Mouse (Mus musculus) liver, embryonic 11.5 days (tissue): ENCODE measurements around the gene Serf1. TPM values are rescaled to one million over a fixed set of nuclear protein-coding genes. Genes with fewer than 3 reads are reported as not detected.

ENCODE experiments used
- ATAC-seq: fragments of 200-750 bp; cut with Nextera tagmentation; replicated peaks from 2 replicates; pipeline ENCODE4 v1.8.0; 2017; ENCODE audit warnings: moderate number of reproducible peaks, mild to moderate bottlenecking, moderate TSS enrichment, moderate library complexity; ENCODE audit not compliant: low FRiP score
- DNase-seq: peaks from one replicate; pipeline ENCODE4 v3.0.0-alpha.2; 2017; ENCODE audit warnings: low spot score
- H3K27ac ChIP-seq: fragments of 300-500 bp; sonication (generic); 2 replicates; pipeline ENCODE4 v1.5.1; 2014; ENCODE audit warnings: mild to moderate bottlenecking, low read depth, low read length, control low read depth
- H3K27me3 ChIP-seq: fragments of 300-500 bp; sonication (generic); replicated peaks from 2 replicates; pipeline ENCODE4 v1.6.1; 2014; ENCODE audit warnings: low read length, mixed read lengths; ENCODE audit not compliant: control insufficient read depth, insufficient read depth
- H3K36me3 ChIP-seq: fragments of 300-500 bp; sonication (generic); 2 replicates; pipeline ENCODE4 v1.6.1; 2014; ENCODE audit warnings: mild to moderate bottlenecking, low read length, moderate library complexity, mixed read lengths; ENCODE audit not compliant: control insufficient read depth, insufficient read depth
- H3K4me1 ChIP-seq: fragments of 300-500 bp; sonication (generic); replicated peaks from 2 replicates; pipeline ENCODE4 v1.6.1; 2014; ENCODE audit warnings: low read length, mixed read lengths; ENCODE audit not compliant: control insufficient read depth, insufficient read depth
- H3K4me2 ChIP-seq: fragments of 300-500 bp; sonication (generic); 2 replicates; pipeline ENCODE4 v1.6.1; 2014; ENCODE audit warnings: mild to moderate bottlenecking, control low read depth, moderate library complexity
- H3K4me3 ChIP-seq: fragments of 300-500 bp; sonication (generic); 2 replicates; pipeline ENCODE4 v1.5.1; 2014; ENCODE audit warnings: low read depth, low read length, control low read depth
- H3K9ac ChIP-seq: fragments of 300-500 bp; sonication (generic); 2 replicates; pipeline ENCODE4 v1.6.1; 2014; ENCODE audit warnings: low read depth, low read length, control low read depth
- H3K9me3 ChIP-seq: fragments of 300-500 bp; sonication (generic); 2 replicates; pipeline ENCODE4 v1.6.1; 2016; ENCODE audit warnings: low read length, inconsistent platforms, mixed read lengths; ENCODE audit not compliant: control insufficient read depth
- WGBS: fragments of 180-500 bp; shearing (Covaris S2); extraction: QIAGEN DNeasy Blood & Tissue Kit; methylation state at CpG from one replicate; pipeline ENCODE4 v1.1.7; 2014; 5-methylcytosine and 5-hydroxymethylcytosine counted together
- polyA plus RNA-seq: library from polyadenylated mRNA; unstranded; fragments of >200 nt; fragmentation: Nextera tagmentation; extraction: Ambion mirVana; gene quantifications from 2 replicates; pipeline ENCODE4 v1.2.1, GENCODE M21; 2014

Serf1 gene
- polyA plus RNA-seq = 63.8 and 66.1 TPM in 2 replicates

DNA sequence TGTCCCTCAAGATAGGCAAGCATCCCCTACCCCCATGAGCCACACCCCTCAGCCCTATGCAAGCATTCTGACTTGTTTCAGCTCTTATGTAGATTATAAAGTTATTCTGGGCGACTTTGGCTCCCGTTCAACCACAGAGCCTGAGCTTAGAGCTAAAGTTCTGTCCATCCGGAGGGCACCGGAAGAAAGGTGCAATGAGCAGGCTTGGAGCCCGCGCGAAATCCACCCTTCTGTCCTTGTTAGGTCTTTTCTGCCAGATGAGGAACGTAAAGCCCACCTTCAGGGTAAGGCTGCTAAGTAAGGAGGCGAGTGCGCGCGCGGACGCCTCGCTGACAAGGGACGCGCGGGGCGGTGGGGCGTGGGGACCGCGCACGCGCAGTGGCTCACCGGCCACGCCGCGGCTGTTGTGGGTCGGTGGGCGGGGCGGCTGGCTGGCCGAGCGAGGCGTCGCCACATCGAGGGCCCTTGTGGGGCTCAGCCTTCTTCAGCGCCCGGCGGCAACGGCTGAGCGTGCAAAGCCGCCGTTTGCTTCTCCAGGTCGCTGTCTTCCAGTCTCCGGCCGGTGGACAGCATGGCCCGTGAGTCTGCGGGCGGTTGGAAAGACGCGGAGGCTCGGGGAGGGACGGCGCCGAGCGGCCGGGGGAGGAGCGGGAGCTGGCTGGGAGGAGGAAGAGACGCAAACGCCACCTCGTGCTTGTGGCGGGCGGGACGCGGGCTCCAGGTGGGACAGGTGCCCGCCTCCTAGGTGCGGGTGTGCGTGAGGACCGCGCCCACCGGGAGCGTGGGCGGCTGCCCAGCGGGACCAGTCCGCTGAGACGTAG, at the start of gene Serf1:
Gene Serf1 (plus strand): TSS at position 361 of the 821 bp plus-strand sequence.
- Histone ChIP-seq H3K4me3 (peak within 1 kb of the TSS; percentile 51), H3K9me3 (no peaks in the 10 kb centered on the region), H3K4me2 (peak within 1 kb of the TSS; percentile 97), H3K27me3 (no peaks in the 10 kb centered on the region), H3K4me1 (peaks cover 6% of the 10 kb centered on the region; the same call in 1 of the 2 replicates), H3K36me3 (no peaks in the 10 kb centered on the region), H3K27ac (peak within 1 kb of the TSS; percentile 25; the same call in 1 of the 2 replicates), H3K9ac (peak within 1 kb of the TSS; percentile 48)
- DNase-seq (peak; percentile 82), ATAC-seq (peak; percentile 56)
- WGBS = 1% methylated on average over 76 of the region's 76 CpGs

DNA sequence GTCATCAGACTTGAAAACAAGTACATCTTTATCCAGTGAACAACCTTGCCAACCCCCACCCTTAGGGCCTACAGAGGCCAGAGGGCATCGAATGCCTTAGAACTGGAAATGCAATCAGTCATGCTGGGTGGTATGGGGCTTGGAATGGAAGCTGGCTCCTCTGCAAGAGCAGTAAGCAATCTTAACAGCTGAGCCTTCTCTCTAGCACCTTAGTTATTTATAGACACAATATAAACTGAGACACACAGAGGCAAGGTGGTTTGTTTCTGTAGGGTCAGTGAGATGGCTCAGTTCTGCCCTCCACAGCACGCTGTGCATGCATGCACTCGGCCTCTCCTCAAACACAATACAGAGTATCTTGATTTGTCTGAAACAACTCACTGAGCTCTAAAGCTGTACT, 43.9 kb upstream of the Serf1 start:
- DNase-seq (no peak), ATAC-seq (no peak)
- Histone ChIP-seq H3K9me3 (no peaks in the 10 kb centered on the region), H3K4me3 (no peak overlapping the region), H3K27ac (no peak overlapping the region), H3K4me1 (no peaks in the 10 kb centered on the region), H3K27me3 (no peaks in the 10 kb centered on the region), H3K9ac (no peak overlapping the region), H3K36me3 (peaks cover 34% of the 10 kb centered on the region), H3K4me2 (no peak overlapping the region)
- 95% methylated on average over 3 of the region's 3 CpGs for WGBS

DNA sequence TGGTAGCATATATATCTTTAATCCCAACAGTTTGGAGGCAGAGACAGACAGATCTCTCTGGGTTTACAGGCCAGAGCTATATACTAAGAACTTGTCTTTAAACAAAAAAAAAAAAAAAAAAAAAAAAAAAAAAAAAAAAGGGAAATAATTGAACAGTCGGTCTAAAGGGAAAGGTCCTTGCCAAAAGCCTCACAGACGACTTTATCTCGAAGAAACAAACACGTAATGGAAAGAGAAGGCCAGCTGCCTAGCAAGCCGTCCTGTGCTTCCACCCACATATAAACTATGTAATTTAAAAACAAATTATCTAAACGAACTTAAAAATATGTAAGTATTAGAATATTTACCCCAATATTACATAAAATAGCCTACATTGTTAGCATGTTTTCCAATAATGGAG, 40.0 kb upstream of the Serf1 start:
- no peak for DNase-seq
- no peaks in the 10 kb centered on the region for H3K27me3 ChIP-seq
- peaks cover 33% of the 10 kb centered on the region for H3K36me3 ChIP-seq
- no peak overlapping the region for H3K9ac ChIP-seq
- H3K27ac ChIP-seq = no peak overlapping the region
- 83% methylated on average over 6 of the region's 6 CpGs for WGBS
- no peaks in the 10 kb centered on the region for H3K9me3 ChIP-seq
- no peak for ATAC-seq
- H3K4me2 ChIP-seq = no peak overlapping the region
- H3K4me1 ChIP-seq = no peaks in the 10 kb centered on the region
- H3K4me3 ChIP-seq = no peak overlapping the region

DNA sequence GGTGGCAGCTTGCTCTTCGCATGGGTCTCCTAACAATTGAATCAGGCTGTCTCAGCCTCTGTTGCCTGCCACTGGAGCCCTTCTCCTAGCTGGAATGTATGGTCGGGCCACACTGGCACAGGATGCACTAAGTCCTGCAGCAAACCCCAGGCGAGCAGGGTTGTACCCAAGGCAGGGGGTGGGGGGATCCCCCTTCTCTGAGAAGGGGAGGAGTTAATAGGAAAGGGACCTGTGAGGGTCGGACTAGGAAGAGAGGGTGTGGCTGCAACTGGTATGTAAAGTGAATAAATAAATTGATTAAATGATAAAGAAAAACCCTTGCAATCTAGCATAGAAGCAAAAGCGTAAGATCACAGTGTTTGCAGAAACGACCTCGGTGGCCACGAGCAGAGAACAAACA, 36.3 kb upstream of the Serf1 start:
- H3K27me3 ChIP-seq = no peaks in the 10 kb centered on the region
- H3K27ac ChIP-seq = no peak overlapping the region
- peaks cover 36% of the 10 kb centered on the region for H3K36me3 ChIP-seq
- 90% methylated on average over 8 of the region's 8 CpGs for WGBS
- no peaks in the 10 kb centered on the region for H3K9me3 ChIP-seq
- DNase-seq (no peak), ATAC-seq (no peak)
- no peaks in the 10 kb centered on the region for H3K4me1 ChIP-seq
- no peak overlapping the region for H3K4me3 ChIP-seq
- H3K9ac ChIP-seq = no peak overlapping the region
- no peak overlapping the region for H3K4me2 ChIP-seq

DNA sequence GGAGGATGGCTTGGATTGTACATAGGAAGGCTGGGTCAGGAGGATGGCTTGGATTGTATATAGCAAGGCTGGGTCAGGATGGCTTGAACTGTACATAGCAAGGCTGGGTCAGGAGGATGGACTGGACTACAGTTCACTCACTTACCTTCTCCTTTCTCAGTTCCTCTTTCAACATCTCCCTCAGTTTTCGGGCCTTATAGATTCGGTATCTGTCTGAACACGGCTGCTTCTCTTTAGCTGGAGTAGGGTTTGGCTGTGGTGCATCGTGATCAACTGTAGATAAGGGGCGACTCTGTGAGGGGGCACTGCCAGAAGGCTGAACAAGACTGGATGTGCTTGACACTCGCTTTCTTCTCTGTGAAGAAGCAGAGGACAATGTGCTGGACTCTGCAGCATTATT, 9.0 kb upstream of the Serf1 start:
- peak; percentile 30; the same call in 1 of the 2 replicates for ATAC-seq
- H3K4me1 ChIP-seq = peaks cover 3% of the 10 kb centered on the region; the same call in 1 of the 2 replicates
- H3K27me3 ChIP-seq = no peaks in the 10 kb centered on the region
- H3K9me3 ChIP-seq = no peaks in the 10 kb centered on the region
- peak; percentile 12 for DNase-seq
- H3K4me3 ChIP-seq = no peak overlapping the region
- 57% methylated on average over 6 of the region's 6 CpGs for WGBS
- no peak overlapping the region for H3K4me2 ChIP-seq
- H3K9ac ChIP-seq = no peak overlapping the region
- no peak overlapping the region for H3K27ac ChIP-seq
- H3K36me3 ChIP-seq = peaks cover 28% of the 10 kb centered on the region

DNA sequence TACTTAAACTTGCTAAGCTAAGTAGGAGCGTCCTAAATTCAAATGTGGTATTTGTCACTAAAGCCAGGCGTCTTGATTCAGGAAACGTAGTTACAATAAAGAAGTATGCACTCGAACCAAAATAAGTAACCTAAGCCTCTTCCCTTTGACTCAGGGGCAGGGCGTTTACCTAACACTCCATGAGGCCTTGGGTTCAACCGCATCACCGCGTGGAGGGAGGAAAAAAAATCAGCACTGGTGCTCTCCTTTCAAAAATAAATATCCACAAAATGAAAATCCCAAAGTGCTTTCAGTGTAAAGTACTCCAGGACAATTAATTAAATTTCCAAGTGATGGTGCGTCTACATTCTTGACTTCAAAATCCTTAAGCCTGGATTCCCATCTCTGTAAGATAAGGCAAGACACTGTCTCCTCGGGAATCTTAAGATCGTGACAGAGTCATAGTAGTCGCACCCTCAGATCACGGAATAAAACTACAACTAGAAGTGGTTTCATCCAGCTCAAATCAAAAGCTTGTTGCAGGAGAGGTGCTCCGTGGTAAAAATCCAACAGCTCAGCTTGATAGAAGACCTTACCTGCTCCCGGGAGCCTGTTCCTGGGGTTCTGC, 4.7 kb upstream of the Serf1 start:
- H3K27ac ChIP-seq = peak overlapping the region; percentile 70
- H3K4me3 ChIP-seq = peak overlapping the region; percentile 95
- WGBS = 4% methylated on average over 15 of the region's 15 CpGs
- H3K4me1 ChIP-seq = peaks cover 3% of the 10 kb centered on the region; the same call in 1 of the 2 replicates
- H3K9ac ChIP-seq = peak overlapping the region; percentile 86
- H3K9me3 ChIP-seq = no peaks in the 10 kb centered on the region
- ATAC-seq (peak; percentile 21), DNase-seq (peak; percentile 31)
- peak overlapping the region; percentile 83 for H3K4me2 ChIP-seq
- no peaks in the 10 kb centered on the region for H3K27me3 ChIP-seq
- peaks cover 6% of the 10 kb centered on the region for H3K36me3 ChIP-seq

DNA sequence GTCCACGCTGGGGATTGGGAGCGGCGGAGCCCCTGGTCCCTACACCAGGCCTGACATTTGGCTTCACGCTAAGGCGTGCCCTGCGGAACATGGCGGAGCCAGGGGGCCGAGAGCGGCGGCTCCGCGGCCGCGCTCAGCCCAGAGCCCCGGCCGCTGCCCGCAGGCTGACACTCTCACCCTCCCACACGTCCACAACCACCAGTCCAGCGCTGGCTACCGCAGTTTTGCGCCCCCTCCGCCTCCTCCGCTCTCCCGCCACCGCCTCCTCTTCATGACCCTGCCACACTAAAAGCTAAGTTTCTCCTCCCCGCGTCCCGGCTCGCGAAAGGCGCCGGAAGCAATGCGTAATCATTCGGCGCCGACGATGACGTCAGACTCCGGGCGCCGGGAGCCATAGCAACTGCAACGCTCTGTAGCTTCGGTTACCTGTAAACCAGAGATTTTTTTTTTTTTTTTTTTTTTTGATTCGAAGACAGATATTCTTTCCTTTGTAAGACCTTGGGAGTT, 4.0 kb upstream of the Serf1 start, which contains the start of gene Bdp1:
Gene Bdp1 (minus strand): TSS at position 323 of the 507 bp plus-strand sequence.
- 0% methylated on average over 44 of the region's 44 CpGs for WGBS
- peak within 1 kb of the TSS; percentile 86 for H3K9ac ChIP-seq
- H3K36me3 ChIP-seq = peaks cover 2% of the 10 kb centered on the region
- peak within 1 kb of the TSS; percentile 83 for H3K4me2 ChIP-seq
- peak; percentile 93 for DNase-seq
- H3K9me3 ChIP-seq = no peaks in the 10 kb centered on the region
- ATAC-seq = peak; percentile 75
- peak within 1 kb of the TSS; percentile 70 for H3K27ac ChIP-seq
- H3K4me1 ChIP-seq = peaks cover 9% of the 10 kb centered on the region; the same call in 1 of the 2 replicates
- H3K27me3 ChIP-seq = no peaks in the 10 kb centered on the region
- H3K4me3 ChIP-seq = peak within 1 kb of the TSS; percentile 95

DNA sequence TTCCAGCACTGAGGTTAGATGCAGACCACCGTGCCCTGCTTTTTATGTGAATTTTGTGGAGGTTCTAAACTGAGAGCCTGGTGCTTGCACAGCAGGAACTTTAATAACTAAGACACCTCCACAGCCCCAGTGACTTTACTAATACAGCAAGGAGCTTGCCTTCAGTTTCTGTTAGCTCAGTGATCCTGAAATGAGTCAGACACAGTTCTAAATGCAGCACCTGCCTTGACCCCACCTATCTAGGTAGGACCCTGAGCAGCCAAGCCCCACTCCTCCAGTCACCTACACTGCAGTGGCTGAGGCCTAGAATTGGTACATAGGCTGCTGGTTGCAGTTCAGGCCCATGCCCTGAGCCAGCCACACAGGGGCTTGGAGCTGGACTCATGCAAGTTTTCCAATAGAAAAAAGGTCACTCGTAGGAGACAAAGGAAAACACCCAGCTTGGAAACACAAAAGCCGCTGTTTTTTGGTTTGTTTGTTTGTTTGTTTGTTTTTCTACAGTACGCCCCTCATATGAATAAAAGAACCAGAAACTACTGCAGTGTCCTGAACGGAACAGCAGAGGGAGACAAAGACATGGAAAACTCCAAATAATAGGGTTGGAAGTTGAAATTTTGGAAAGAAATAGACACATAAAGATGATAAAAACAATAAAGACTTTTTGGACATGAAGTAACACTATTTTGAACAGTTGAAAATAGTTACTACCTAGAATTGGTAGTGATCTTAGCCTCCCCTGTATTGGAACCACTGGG, 4.6 kb downstream of the Serf1 start:
- Histone ChIP-seq H3K27ac (no peak overlapping the region), H3K4me2 (no peak overlapping the region), H3K4me3 (no peak overlapping the region), H3K4me1 (peaks cover 6% of the 10 kb centered on the region; the same call in 1 of the 2 replicates), H3K27me3 (no peaks in the 10 kb centered on the region), H3K36me3 (no peaks in the 10 kb centered on the region), H3K9ac (no peak overlapping the region), H3K9me3 (no peaks in the 10 kb centered on the region)
- ATAC-seq (no peak), DNase-seq (no peak)
- whole genome bisulfite sequencing = 41% methylated on average over 5 of the region's 5 CpGs
